Mouse (Mus musculus): ENCODE data around the gene Gbp6. TPM values are rescaled to one million over a fixed set of nuclear protein-coding genes. Genes with fewer than 3 reads are reported as not detected.
"Not testable (repeated sequence)": the region's sequence is repeated elsewhere in the genome, so short reads cannot be mapped to it uniquely, and the experiment has no call there.

The Gbp6 gene
- polyA plus RNA-seq, 1 experiment: 3.8 TPM

DNA sequence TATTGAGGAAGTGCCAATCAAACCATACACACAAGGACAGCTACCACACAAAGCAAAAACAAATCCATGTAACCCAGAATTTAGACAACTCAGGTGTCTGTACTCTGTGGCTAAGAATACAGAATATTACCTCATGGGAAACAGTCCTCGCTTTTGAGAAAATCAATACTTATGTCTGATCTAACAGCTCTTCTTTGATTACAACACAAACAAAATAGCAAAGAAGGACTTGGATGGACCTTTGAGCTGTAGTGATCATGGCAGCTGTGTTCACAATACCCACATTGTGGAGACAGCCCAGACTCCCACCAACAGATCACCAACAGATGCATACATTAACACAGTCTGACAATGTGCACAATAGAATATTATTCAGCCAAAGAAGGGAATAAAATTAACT lies 1.0 kb downstream of the Gbp6 start:
- Histone ChIP-seq H3K27ac (ENCODE audit: insufficient read depth, low read length) (no peak overlapping the region), H3K4me1 (ENCODE audit: control insufficient read depth, insufficient read depth, low read length) (no peaks in the 10 kb centered on the region), H3K4me3 (ENCODE audit: insufficient read depth, low read length) (no peak overlapping the region)
- TF ChIP-seq POLR2A (IDR thresholded peaks at IDR 0.05; ENCODE audit: low read depth, low read length): no peak
- no peak for TF ChIP-seq CTCF (IDR thresholded peaks at IDR 0.05; ENCODE audit: borderline replicate concordance, insufficient read depth, low read length)

GRCm38 (mm10) chr5:105290921-105291320 lies 2.6 kb downstream of the Gbp6 start:
- not testable (repeated sequence) for H3K27ac ChIP-seq (ENCODE audit: insufficient read depth, low read length); H3K4me3 ChIP-seq (ENCODE audit: insufficient read depth, low read length); H3K4me1 ChIP-seq (ENCODE audit: control insufficient read depth, insufficient read depth, low read length)

DNA sequence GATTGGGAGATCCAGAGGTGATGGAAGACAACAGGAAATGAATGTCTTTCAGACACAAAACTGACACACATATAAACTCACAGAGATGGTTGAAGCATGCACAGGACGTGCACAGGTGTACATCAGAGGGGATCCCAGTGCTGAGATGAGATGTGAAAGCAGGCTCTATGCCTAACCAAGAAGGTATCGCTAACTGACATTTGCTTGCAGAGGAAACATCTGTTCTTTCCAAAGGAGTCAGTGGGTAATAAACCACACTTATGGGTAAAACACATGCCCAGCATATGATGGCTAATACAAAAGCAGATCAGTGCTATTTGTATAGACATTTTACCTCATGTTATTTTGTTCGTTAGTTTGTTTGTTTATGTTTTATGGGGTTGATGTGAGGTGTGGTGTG lies 32.8 kb downstream of the Gbp6 start:
- not testable (repeated sequence) for H3K4me1 ChIP-seq (ENCODE audit: control insufficient read depth, insufficient read depth, low read length); H3K27ac ChIP-seq (ENCODE audit: insufficient read depth, low read length); H3K4me3 ChIP-seq (ENCODE audit: insufficient read depth, low read length)

- Histone ChIP-seq H3K27ac (ENCODE audit: insufficient read depth, low read length) (no peak overlapping the region), H3K4me3 (ENCODE audit: insufficient read depth, low read length) (no peak overlapping the region), H3K4me1 (ENCODE audit: control insufficient read depth, insufficient read depth, low read length) (no peaks in the 10 kb centered on the region)
- no peak for TF ChIP-seq CTCF (IDR thresholded peaks at IDR 0.05; ENCODE audit: borderline replicate concordance, insufficient read depth, low read length)
- no peak for TF ChIP-seq POLR2A (IDR thresholded peaks at IDR 0.05; ENCODE audit: low read depth, low read length)
These were observed 41.0 kb downstream of the Gbp6 start for GRCm38 (mm10) chr5:105252491-105252890.

DNA sequence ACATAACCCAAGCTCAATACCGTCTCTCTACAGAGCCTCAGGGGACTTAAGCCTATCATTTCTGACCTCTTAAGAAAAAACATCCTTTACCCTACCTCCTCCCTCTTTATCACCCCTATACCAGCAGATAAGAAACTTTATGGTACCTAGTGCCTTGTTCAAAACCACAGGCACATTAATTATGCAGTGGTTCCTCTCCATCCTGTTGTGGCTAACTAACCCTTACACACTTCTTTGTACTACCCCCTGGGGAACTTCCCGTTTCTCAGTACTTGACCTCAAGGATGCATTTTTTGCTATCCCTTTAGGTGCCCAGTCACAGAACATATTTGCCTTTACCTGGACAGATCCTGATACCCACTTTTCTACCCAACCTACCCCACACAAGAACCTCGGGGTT lies 48.8 kb downstream of the Gbp6 start:
- not testable (repeated sequence) for H3K4me1 ChIP-seq (ENCODE audit: control insufficient read depth, insufficient read depth, low read length); H3K27ac ChIP-seq (ENCODE audit: insufficient read depth, low read length); H3K4me3 ChIP-seq (ENCODE audit: insufficient read depth, low read length)

- not testable (repeated sequence) for H3K4me3 ChIP-seq (ENCODE audit: insufficient read depth, low read length); H3K4me1 ChIP-seq (ENCODE audit: control insufficient read depth, insufficient read depth, low read length); H3K27ac ChIP-seq (ENCODE audit: insufficient read depth, low read length)
These were observed 52.5 kb downstream of the Gbp6 start for GRCm38 (mm10) chr5:105240982-105241381.

DNA sequence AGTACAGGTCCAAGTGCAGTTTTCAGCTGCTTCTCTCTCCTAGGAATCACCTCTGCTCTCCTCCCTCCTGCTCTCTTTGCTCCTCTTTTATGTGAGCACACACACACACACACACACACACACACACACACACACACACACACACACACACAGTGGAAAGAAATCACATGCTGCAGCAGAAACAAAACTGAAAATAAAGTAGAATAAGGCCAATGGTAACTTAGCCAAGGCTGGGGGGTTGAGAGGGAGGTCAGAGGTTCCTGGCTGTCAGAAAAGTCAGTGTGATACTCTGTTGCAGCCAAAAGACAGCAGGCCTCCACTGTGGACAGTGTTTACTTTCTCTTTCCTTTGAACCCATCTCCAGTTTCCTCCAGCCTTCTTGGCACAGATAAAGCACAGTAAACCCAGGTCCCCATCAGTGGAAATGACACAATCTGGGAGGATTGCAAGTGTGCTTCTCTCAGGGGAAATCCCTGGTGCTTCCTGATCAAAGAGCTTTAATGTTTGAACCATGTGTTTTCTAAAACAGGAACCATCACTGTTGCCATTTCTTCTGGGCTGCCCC lies 53.9 kb downstream of the Gbp6 start, which contains the start of gene Gbp10:
TSS of gene Gbp10 (minus strand) at position 51 of the 565 bp plus-strand sequence.
- H3K27ac ChIP-seq (ENCODE audit: insufficient read depth, low read length); H3K4me1 ChIP-seq (ENCODE audit: control insufficient read depth, insufficient read depth, low read length): not testable (repeated sequence)

GRCm38 (mm10) chr5:105238402-105238801 lies 55.1 kb downstream of the Gbp6 start:
- not testable (repeated sequence) for H3K27ac ChIP-seq (ENCODE audit: insufficient read depth, low read length); H3K4me3 ChIP-seq (ENCODE audit: insufficient read depth, low read length); H3K4me1 ChIP-seq (ENCODE audit: control insufficient read depth, insufficient read depth, low read length)

More for the DNA sequence above, 53.9 kb downstream of the Gbp6 start, which contains the start of gene Gbp10:
- H3K4me3 ChIP-seq (ENCODE audit: insufficient read depth, low read length): not testable (repeated sequence)

GRCm38 (mm10) chr5:105236040-105236439 lies 57.5 kb downstream of the Gbp6 start:
- not testable (repeated sequence) for H3K4me3 ChIP-seq (ENCODE audit: insufficient read depth, low read length); H3K4me1 ChIP-seq (ENCODE audit: control insufficient read depth, insufficient read depth, low read length); H3K27ac ChIP-seq (ENCODE audit: insufficient read depth, low read length)

Other genes with a start within 250 kb of the Gbp6 start
- gene Gbp9, start 154.2 kb downstream of the Gbp6 start, polyA plus RNA-seq (2011; ENCODE audit: insufficient read length, low read depth, missing spikeins): 1.3 and 2.3 TPM in 2 replicates
- 0.28 TPM in 1 of 2 replicates, not detected in the other for gene Gbp8, start 154.2 kb downstream of the Gbp6 start, polyA plus RNA-seq (2011; ENCODE audit: insufficient read length, low read depth, missing spikeins)
- not detected in 2 replicates for gene Gbp4, start 154.1 kb downstream of the Gbp6 start, polyA plus RNA-seq (2011; ENCODE audit: insufficient read length, low read depth, missing spikeins)
- 0.83 TPM in 1 of 2 replicates, not detected in the other for gene Gbp10, start 54.2 kb downstream of the Gbp6 start, polyA plus RNA-seq (2011; ENCODE audit: insufficient read length, low read depth, missing spikeins)
- gene Gm43302, start within 50 bp of the Gbp6 start, polyA plus RNA-seq (2011; ENCODE audit: insufficient read length, low read depth, missing spikeins): not detected in 2 replicates
- 11.4 and 12.4 TPM in 2 replicates for gene Lrrc8b, start 122.1 kb upstream of the Gbp6 start, polyA plus RNA-seq (2011; ENCODE audit: insufficient read length, low read depth, missing spikeins)
- 47.1 and 66.1 TPM in 2 replicates for gene Lrrc8c, start 225.7 kb upstream of the Gbp6 start, polyA plus RNA-seq (2011; ENCODE audit: insufficient read length, low read depth, missing spikeins)

All from embryonic fibroblast, embryonic 13.5 days (primary cell).